Mouse (Mus musculus): ENCODE data around the gene Phf20. TPM values are rescaled to one million over a fixed set of nuclear protein-coding genes. Genes with fewer than 3 reads are reported as not detected.

Phf20 gene
- 23.0 and 27.4 TPM in 2 replicates for polyA plus RNA-seq (2012; ENCODE audit: low replicate concordance)

DNA sequence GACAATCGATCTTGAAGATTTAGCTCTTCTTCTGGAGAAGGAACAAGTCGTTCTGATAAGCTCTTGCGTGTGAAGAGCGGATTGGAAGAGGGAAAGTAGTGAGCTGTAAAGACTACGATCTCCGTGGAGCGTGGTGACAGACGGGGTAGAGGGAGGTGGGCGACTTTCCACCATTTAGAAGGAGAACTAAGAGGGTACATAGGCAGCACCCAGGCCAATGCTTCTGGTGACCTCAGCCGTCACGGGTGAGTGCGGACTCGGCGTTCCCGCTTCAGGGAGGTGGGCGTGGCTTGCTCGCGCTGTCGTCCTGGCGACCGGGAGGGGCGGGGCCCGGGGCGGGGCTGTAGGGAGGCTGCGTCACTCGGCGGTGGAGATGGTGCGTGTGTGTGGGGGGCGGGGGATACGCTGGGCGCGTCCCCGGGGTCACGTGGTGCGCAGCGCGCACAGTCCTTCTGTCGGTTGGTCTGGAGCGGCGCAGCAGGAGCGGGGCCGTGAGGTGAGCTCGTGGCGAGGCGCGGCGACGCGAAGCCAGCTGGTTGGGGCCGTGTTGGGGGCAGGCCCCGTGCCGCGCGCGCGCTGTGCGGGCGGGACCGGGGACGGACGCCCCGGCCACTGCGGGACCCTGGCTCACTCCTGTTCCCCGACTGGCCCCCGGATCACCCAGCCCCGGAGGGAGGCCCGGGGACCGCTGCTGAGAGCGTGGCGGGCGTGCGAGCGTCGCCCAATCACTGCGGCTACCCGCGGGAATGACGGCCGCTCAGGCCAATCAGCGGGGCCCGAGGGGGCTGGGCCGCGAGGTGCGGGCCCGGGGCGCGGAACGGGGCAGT is at the start of gene Phf20:
Gene Phf20, plus strand, starts transcription at position 165 of the 827 bp plus-strand sequence.

DNA sequence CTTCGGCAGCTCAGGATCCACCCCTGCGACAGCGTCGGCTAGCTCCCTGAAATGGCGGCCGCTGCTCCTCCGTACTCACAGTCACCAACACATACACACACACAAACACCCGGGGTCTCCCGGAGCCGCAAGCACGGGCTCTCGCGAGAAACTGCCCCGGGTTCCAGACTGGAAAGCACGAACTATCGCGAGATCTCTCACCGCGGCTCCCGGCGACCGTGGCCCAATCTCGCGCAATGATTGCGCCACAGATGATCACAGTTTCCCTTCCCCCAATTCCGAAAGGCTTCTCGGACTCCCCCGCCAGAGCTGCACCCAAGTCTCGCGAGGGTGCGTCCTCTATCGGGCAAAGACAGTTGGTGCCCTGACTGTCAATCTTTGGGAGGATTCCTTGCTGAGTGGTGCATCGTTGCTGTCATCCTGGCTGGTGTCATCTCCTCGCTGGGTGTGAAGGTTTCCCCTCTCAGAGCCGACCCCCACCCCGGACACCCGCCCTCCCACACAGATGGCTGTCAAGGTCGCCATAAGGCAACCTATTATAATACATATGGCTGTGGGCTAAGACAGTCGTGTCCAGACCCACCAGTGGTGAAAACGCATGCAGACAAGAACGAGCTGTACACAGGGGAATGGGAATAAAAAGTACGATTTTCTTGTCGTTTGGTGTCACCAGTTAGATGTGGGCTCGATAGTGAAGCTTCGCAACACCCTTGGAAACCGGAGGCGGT is 16.0 kb upstream of the Phf20 start, which contains the start of gene Rbm39:
Gene Rbm39, minus strand, starts transcription at position 145 of the 728 bp plus-strand sequence.

GRCm38 (mm10) chr2:156312297-156312897 is 116.1 kb downstream of the Phf20 start, which contains the start of the genes Cnbd2 and Scand1:
Cnbd2 (plus strand) TSS chr2:156312299.
Scand1 (minus strand) TSS chr2:156312704.

Other genes with a start within 250 kb of the Phf20 start
- 13.3 and 14.7 TPM in 2 replicates for gene Cep250, start 240.0 kb upstream of the Phf20 start, polyA plus RNA-seq (2012; ENCODE audit: low replicate concordance)
- 0.34 and 0.60 TPM in 2 replicates for gene 6430550D23Rik, start 188.5 kb upstream of the Phf20 start, polyA plus RNA-seq (2012; ENCODE audit: low replicate concordance)
- gene Ergic3, start 188.4 kb upstream of the Phf20 start, polyA plus RNA-seq (2012; ENCODE audit: low replicate concordance): 23.3 and 34.1 TPM in 2 replicates
- gene Fer1l4, start 143.5 kb upstream of the Phf20 start, polyA plus RNA-seq (2012; ENCODE audit: low replicate concordance): 0.24 and 0.41 TPM in 2 replicates
- gene Spag4, start 131.3 kb upstream of the Phf20 start, polyA plus RNA-seq (2012; ENCODE audit: low replicate concordance): 3.1 and 3.3 TPM in 2 replicates
- gene Cpne1, start 84.5 kb upstream of the Phf20 start, polyA plus RNA-seq (2012; ENCODE audit: low replicate concordance): 16.5 and 29.2 TPM in 2 replicates
- gene Rbm12, start 84.5 kb upstream of the Phf20 start, polyA plus RNA-seq (2012; ENCODE audit: low replicate concordance): 6.2 and 8.1 TPM in 2 replicates
- 0.68 TPM in 1 of 2 replicates, not detected in the other for gene Gm28036, start 69.4 kb upstream of the Phf20 start, polyA plus RNA-seq (2012; ENCODE audit: low replicate concordance)
- gene Romo1, start 52.4 kb upstream of the Phf20 start, polyA plus RNA-seq (2012; ENCODE audit: low replicate concordance): 105 and 200 TPM in 2 replicates
- 36.7 and 38.3 TPM in 2 replicates for gene Nfs1, start 52.3 kb upstream of the Phf20 start, polyA plus RNA-seq (2012; ENCODE audit: low replicate concordance)
- gene Rbm39, start 16.2 kb upstream of the Phf20 start, polyA plus RNA-seq (2012; ENCODE audit: low replicate concordance): 221 and 282 TPM in 2 replicates
- gene Cnbd2, start 115.8 kb downstream of the Phf20 start, polyA plus RNA-seq (2012; ENCODE audit: low replicate concordance): 0.19 TPM in 1 of 2 replicates, not detected in the other
- 633 and 1,863 TPM in 2 replicates for gene Scand1, start 116.2 kb downstream of the Phf20 start, polyA plus RNA-seq (2012; ENCODE audit: low replicate concordance)
- gene Epb41l1, start 224.4 kb downstream of the Phf20 start, polyA plus RNA-seq (2012; ENCODE audit: low replicate concordance): 1.8 and 5.8 TPM in 2 replicates